Mouse (Mus musculus) spleen, postnatal 10 days (tissue): Measurements from ENCODE around the gene Tmem207.

Experiments
- DNase-seq, 2 experiments: peaks; one replicate each; pipeline ENCODE4 v3.0.0; 2021 to 2022; ENCODE audit warnings: low spot score in 2 of 2

The Tmem207 gene

GRCm38 (mm10) chr16:26456182-26456581, 70.4 kb downstream of the Tmem207 start:
- DNase-seq, result no peak

GRCm38 (mm10) chr16:26454163-26454562, 72.4 kb downstream of the Tmem207 start:
- no peak for DNase-seq
